Mouse (Mus musculus) liver, embryonic 14.5 days (tissue): ENCODE results near the gene Dydc1. TPM values are rescaled to one million over a fixed set of nuclear protein-coding genes. Genes with fewer than 3 reads are reported as not detected.
"Not testable (repeated sequence)": the region's sequence is repeated elsewhere in the genome, so short reads cannot be mapped to it uniquely, and the experiment has no call there.

ENCODE experiments used
- ATAC-seq: fragments of 200-750 bp; cut with Nextera tagmentation; 2 replicates; pipeline ENCODE4 v1.8.0; 2017; ENCODE audit warnings: moderate number of reproducible peaks, mild to moderate bottlenecking, moderate library complexity; ENCODE audit not compliant: insufficient read depth
- DNase-seq, 3 experiments: peaks; one replicate each; pipeline ENCODE4 v3.0.0-alpha.2; 2012 to 2013; ENCODE audit warnings: low read depth in 3 of 3, low spot score in 3 of 3
- H3K27ac ChIP-seq: fragments of 300-500 bp; sonication (generic); 2 replicates; pipeline ENCODE4 v1.5.1; 2014; ENCODE audit warnings: moderate library complexity, mild to moderate bottlenecking, control low read depth, inconsistent platforms
- H3K27me3 ChIP-seq: fragments of 300-500 bp; sonication (generic); 2 replicates; pipeline ENCODE4 v1.6.1; 2014; ENCODE audit warnings: mild to moderate bottlenecking, low read length, moderate library complexity; ENCODE audit not compliant: control insufficient read depth, insufficient read depth
- H3K36me3 ChIP-seq: fragments of 300-500 bp; sonication (generic); replicated peaks from 2 replicates; pipeline ENCODE4 v1.6.1; 2014; ENCODE audit warnings: low read depth; ENCODE audit not compliant: control insufficient read depth, insufficient read depth
- H3K4me1 ChIP-seq, 2 experiments: fragments of 200-500 bp in 1 of 2; fragments of 300-500 bp in 1 of 2; sonication (generic) in 1 of 2; replicated peaks; 2 replicates each; pipeline ENCODE4 v1.6.1; 2012 to 2014; ENCODE audit warnings: antibody characterized with exemption in 1 of 2, inconsistent platforms in 1 of 2, low read length in 1 of 2; ENCODE audit not compliant: control insufficient read depth in 2 of 2, insufficient read depth in 2 of 2
- H3K4me2 ChIP-seq: fragments of 300-500 bp; sonication (generic); 2 replicates; pipeline ENCODE4 v1.6.1; 2014; ENCODE audit warnings: low read depth, mild to moderate bottlenecking, control low read depth, moderate library complexity
- H3K4me3 ChIP-seq, 2 experiments: fragments of 200-500 bp in 1 of 2; fragments of 300-500 bp in 1 of 2; sonication (generic) in 1 of 2; 2 replicates each; pipeline ENCODE4 v1.5.1; 2012 to 2014; ENCODE audit warnings: low read depth in 2 of 2, low read length in 2 of 2, mild to moderate bottlenecking in 2 of 2, control low read depth in 1 of 2, inconsistent platforms in 1 of 2, moderate library complexity in 1 of 2; ENCODE audit not compliant: insufficient read depth in 1 of 2
- H3K9ac ChIP-seq: fragments of 300-500 bp; sonication (generic); replicated peaks from 2 replicates; pipeline ENCODE4 v1.6.1; 2014; ENCODE audit warnings: mild to moderate bottlenecking, control low read depth, moderate library complexity
- H3K9me3 ChIP-seq: fragments of 300-500 bp; sonication (generic); 2 replicates; pipeline ENCODE4 v1.6.1; 2016; ENCODE audit warnings: low read length, mixed read lengths; ENCODE audit not compliant: control insufficient read depth
- CTCF ChIP-seq: IDR thresholded peaks from 2 replicates; pipeline ENCODE4 v1.5.1; 2016; ENCODE audit warnings: antibody characterized with exemption, low read depth, control low read depth
- EP300 ChIP-seq: IDR thresholded peaks from 2 replicates; pipeline ENCODE4 v1.6.1; 2016; ENCODE audit warnings: antibody characterized with exemption, low read depth
- WGBS: fragments of 180-500 bp; shearing (Covaris S2); extraction: QIAGEN DNeasy Blood & Tissue Kit; methylation state at CpG from one replicate; pipeline ENCODE4 v1.1.7; 2014; ENCODE audit not compliant: insufficient replicate concordance; 5-methylcytosine and 5-hydroxymethylcytosine counted together
- polyA plus RNA-seq, 2 experiments: library from polyadenylated mRNA; depleted of rRNA in 1 of 2; stranded (reverse) in 1 of 2; unstranded in 1 of 2; fragments of >200 nt; fragmentation: Nextera tagmentation in 1 of 2; extraction: Ambion mirVana in 1 of 2; gene quantifications; 2 replicates each; pipeline versions ENCODE4 v1.2.1 to v1.2.3; 2012 to 2014

The Dydc1 gene
- polyA plus RNA-seq, 2 experiments: 0.03 to 0.11 TPM

GRCm38 (mm10) chr14:41033135-41034110 lies 39.3 kb upstream of the Dydc1 start:
- 50% methylated on average over 13 of the region's 13 CpGs for WGBS
- no peaks in the 10 kb centered on the region for H3K36me3 ChIP-seq
- peak; percentile 81 for TF ChIP-seq CTCF
- no peak for TF ChIP-seq EP300
- no peak overlapping the region for H3K9ac ChIP-seq
- ATAC-seq (no peak), DNase-seq (peak; percentile 59 to 71 (median 64))
- H3K4me2 ChIP-seq: no peak overlapping the region
- H3K4me3 ChIP-seq: no peak overlapping the region
- H3K9me3 ChIP-seq: no peaks in the 10 kb centered on the region
- peaks cover 0 to 5% of the 10 kb centered on the region in 2 experiments; a peak in 1 of 4 replicates for H3K4me1 ChIP-seq
- no peaks in the 10 kb centered on the region for H3K27me3 ChIP-seq
- no peak overlapping the region for H3K27ac ChIP-seq

GRCm38 (mm10) chr14:41035146-41035798 lies 37.4 kb upstream of the Dydc1 start:
- WGBS: 31% methylated on average over 6 of the region's 6 CpGs
- no peak overlapping the region for H3K4me2 ChIP-seq
- H3K36me3 ChIP-seq: no peaks in the 10 kb centered on the region
- H3K4me3 ChIP-seq: no peak overlapping the region
- no peaks in the 10 kb centered on the region for H3K9me3 ChIP-seq
- H3K27me3 ChIP-seq: no peaks in the 10 kb centered on the region
- peak in 2 of 3 experiments; percentile 51 to 59 for DNase-seq
- ATAC-seq: peak; percentile 43; the same call in 1 of the 2 replicates
- TF ChIP-seq EP300 (no peak), CTCF (peak; percentile 94)
- peaks cover 0 to 5% of the 10 kb centered on the region in 2 experiments; a peak in 1 of 4 replicates for H3K4me1 ChIP-seq
- H3K27ac ChIP-seq: no peak overlapping the region
- H3K9ac ChIP-seq: no peak overlapping the region

- H3K9ac ChIP-seq: no peak overlapping the region
- H3K27me3 ChIP-seq: no peaks in the 10 kb centered on the region
- TF ChIP-seq CTCF: no peak
- no peak for TF ChIP-seq EP300
- H3K4me3 ChIP-seq: no peak overlapping the region
- H3K36me3 ChIP-seq: no peaks in the 10 kb centered on the region
- H3K4me1 ChIP-seq: no peaks in the 10 kb centered on the region
- no peak overlapping the region for H3K27ac ChIP-seq
- DNase-seq: no peak
- no peak overlapping the region for H3K4me2 ChIP-seq
- no peaks in the 10 kb centered on the region for H3K9me3 ChIP-seq
- no peak for ATAC-seq
- 51% methylated on average over 2 of the region's 2 CpGs for WGBS
Measured at GRCm38 (mm10) chr14:41047402-41047801, 25.3 kb upstream of the Dydc1 start.

GRCm38 (mm10) chr14:41050471-41050870 lies 22.2 kb upstream of the Dydc1 start:
- no peak for TF ChIP-seq CTCF
- TF ChIP-seq EP300: no peak
- DNase-seq (no peak), ATAC-seq (no peak)
- Histone ChIP-seq H3K36me3 (no peaks in the 10 kb centered on the region), H3K9ac (no peak overlapping the region), H3K27ac (no peak overlapping the region), H3K4me1 (no peaks in the 10 kb centered on the region), H3K4me2 (no peak overlapping the region), H3K4me3 (no peak overlapping the region), H3K9me3 (no peaks in the 10 kb centered on the region), H3K27me3 (no peaks in the 10 kb centered on the region)
- 32% methylated on average over 6 of the region's 6 CpGs for WGBS

- H3K4me2 ChIP-seq: no peak overlapping the region
- H3K27ac ChIP-seq: no peak overlapping the region
- H3K9me3 ChIP-seq: no peaks in the 10 kb centered on the region
- no peak overlapping the region for H3K9ac ChIP-seq
- ATAC-seq: no peak
- H3K27me3 ChIP-seq: no peaks in the 10 kb centered on the region
- H3K4me3 ChIP-seq: no peak overlapping the region
- DNase-seq: no peak
- TF ChIP-seq CTCF: peak; percentile 38
- TF ChIP-seq EP300: no peak
- H3K36me3 ChIP-seq: no peaks in the 10 kb centered on the region
- H3K4me1 ChIP-seq: no peaks in the 10 kb centered on the region
- 46% methylated on average over 5 of the region's 5 CpGs for WGBS
Measured at GRCm38 (mm10) chr14:41052481-41052880, 20.2 kb upstream of the Dydc1 start.

GRCm38 (mm10) chr14:41053190-41053589 lies 19.5 kb upstream of the Dydc1 start:
- ATAC-seq, H3K9ac ChIP-seq, DNase-seq, H3K4me2 ChIP-seq, H3K9me3 ChIP-seq, H3K4me1 ChIP-seq, H3K36me3 ChIP-seq, H3K27me3 ChIP-seq, H3K27ac ChIP-seq, H3K4me3 ChIP-seq: not testable (repeated sequence)
- WGBS: 46% methylated on average over 3 of the region's 4 CpGs
